Mouse (Mus musculus): Measurements from ENCODE around the gene Irf3.

Gene Irf3

DNA sequence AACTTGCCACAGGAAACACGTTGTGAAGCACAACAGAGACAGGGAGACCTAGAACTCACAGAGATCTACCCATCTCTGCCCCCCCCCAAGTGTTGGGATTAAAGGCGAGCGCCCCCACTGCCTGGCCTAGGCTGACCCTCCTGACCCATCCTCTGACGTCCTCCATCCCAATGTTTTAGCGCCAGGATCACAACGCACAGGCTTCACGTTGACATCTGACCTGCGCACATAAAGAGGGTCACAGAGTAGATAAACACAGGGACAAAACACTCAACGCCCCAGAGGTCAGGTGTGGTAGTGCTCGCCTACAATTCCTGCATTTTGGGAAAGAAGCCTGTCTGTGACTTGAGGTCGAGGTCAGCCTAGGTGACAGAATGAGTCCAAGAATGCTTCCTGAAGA is 39.3 kb downstream of the Irf3 start:
- no peak for DNase-seq

DNA sequence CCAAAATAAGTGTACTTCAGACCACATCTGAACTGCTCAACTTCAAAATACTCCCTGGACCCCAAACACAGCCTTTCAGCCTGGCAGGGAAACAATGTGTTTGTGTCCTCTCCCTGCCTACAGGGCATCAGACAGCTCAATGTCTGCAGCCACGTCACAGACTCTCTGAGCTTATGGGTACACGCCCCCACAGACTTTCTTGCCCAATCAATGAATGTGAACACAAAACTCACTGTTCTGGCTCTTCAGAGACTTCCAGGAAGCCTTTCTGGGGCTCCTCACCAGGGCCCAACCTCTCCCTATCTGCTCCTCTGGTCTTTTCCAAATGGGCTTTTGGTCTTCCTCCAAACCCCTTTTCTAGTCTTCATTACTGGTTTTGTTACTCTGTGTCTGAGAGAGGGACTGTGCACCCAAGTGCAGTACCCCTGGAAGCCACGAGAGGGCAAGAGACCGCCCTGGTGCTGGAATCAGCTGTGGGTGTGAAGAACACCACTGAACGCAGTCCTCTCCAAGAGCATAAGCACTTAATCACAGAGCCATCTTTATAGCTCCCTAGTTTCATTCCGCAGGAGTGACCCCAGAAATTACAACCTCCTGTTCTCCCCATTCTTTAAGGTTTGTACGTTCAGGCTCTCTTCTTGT is 40.4 kb downstream of the Irf3 start:
- peak in 1 of 2 experiments; percentile 69 for DNase-seq

DNA sequence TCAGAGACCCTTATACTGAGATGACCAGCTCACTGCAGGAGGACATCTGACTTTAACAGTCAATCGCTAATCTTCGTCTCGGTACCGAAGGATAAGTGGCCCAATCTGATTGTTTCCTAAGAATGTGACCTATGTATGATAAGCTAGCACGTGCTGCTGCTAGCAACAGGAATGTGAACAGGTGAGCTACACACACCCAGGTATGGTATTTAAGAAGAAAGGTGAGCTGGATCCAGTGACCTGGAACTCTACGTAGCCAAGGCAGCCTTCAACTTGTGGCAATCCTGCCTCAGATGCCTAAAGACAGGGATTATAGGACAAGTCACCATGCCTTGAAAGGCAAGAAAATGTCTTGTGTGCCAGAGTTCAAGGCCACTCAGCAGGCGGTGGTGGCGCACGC is 41.0 kb downstream of the Irf3 start:
- DNase-seq: no peak

DNA sequence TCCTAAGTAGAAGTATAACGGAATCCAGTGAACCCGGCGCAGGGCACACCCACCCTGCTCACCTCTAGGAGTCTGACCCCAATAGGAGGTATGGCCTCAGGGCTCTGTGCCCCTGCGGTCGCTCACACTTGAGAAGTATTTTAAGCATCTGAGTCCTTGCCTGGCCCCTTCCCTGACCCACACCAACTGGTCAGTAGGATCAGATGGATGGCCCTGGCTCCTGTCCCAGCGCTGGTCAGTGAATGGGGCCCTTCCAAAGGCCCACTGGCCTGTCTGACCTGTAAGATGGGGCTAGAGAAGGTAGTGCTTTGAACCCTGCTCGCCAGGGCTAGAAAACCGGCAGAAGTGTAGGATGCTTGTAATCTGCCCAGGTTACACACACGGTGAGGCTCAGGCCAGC is 43.4 kb downstream of the Irf3 start:
- DNase-seq: no peak

DNA sequence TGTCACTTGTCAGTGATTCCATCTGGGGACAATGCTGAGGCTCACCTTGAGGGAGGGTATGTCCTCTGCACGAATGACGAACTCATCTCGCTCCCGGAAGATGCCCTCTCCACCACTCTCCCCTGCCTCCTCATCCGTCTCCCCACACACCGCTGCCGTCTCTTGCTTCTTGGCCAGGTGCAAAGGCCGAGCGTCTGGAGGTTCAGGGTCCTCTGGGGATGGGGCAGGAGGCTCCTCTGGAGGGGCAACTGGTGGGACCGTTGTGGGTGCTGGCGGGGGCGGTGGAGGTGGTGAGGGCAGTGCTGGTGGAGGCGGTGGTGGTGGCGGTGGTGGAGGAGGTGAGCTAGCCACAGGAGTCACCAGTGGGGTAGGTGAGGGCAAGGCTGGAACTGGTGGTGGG is 45.9 kb downstream of the Irf3 start:
- no peak for DNase-seq

DNA sequence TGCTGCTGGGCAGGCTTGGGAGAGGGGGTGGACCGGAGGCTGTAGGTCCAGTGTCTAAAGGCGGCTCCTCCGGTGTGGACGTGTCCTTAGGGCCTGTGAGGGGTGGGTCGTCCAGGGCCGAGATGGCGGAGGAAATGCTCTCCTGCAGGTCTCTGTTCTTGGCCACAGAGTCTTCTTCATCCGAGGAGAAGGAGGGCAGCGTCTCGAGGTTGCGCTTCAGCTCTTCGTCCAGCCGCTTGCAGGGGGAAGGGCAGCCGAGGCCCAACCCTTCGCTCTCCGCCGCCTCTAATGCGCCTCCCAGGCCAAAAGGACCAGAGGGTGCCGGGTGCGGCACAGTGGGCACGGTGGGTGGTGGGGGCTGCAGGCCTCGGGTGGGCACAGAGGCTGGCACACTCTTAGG is 48.3 kb downstream of the Irf3 start:
- DNase-seq: no peak

DNA sequence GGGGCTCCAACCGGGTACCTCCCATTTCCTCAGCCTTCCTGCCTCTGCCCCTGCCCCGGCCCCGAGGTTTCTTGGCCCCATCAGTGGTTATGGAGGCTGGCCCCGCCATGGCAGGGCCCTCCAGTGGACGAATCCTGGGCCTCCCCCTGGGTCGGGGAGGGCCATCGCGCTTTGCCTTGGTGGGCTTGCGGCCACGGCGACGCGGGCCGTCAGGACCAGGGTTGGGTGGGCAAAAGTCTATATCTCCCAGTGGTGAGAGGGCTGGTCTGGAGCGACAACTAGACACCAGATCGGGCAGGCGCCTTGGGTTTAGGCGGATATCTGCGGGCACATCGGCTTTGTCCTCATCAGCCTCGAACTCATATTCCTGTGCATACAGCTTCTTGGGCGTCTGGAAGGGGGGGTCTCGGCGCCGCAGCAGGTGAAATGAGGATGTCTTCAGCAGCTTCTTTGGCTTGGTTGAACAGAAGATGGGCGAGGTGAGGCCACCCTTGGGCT is 49.5 kb downstream of the Irf3 start:
- DNase-seq: no peak

DNA sequence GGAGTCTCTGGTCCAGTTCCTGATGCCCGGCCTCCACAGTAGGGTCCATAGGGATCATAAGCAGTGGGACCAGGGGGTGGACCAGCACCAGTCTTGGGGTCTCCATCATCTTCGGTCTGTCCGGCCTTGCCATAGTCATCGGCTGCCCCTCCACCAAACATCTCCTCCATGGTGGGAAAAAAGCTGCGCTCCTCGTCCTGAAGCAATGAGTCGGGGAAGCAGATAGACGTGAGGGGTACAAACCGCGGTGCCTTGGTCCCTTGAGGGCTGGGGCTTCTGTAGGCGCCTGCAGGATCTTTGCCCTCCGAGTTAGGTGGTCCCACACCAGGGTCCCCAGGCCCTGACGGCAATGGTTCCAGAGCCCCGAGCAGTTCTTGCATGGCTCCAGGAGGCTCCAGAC is 50.0 kb downstream of the Irf3 start:
- no peak for DNase-seq

DNA sequence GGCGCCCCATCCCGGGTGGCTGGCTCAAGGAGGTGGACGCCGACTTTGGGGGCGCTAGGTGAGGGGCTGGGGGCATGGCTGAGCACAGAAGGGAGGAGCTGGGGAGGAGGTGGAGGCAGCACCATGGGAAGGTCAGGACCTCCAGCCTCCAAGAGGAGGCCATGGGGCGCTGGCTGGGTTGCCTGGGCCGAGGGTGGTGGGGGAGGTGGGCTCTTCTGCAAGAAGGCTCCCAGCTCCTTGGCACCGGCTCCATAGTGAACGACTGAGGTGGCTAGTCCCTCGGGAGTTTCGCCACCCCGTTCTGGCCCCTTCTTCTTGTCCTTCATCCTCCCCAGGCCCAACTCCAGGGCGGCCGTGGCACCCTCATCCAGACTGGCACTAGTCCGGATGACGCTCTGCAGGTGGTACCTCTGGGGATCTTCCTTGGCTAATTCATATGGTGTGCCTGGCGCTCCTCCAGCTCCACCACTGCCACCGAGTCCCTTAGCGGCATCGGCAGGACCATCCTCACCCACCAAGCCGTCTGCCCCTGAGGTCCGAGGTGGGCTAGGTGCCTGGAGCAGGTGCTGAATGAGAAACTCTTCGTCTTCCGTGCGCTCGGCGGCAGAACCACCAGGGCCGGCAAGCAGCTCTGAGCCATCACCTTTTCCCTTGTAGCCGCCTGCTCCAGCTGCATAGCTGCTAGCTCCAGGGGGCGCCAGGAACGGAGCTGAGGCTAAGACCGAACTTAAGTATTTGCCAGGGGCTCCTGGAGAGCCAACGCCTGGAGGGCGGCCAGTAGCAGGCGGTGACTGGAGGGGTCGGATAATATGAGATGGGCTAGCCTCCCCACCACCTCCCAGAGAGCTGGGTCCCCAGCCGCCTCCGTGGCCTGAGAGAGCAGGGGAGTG is 50.8 kb downstream of the Irf3 start:
- DNase-seq: no peak

DNA sequence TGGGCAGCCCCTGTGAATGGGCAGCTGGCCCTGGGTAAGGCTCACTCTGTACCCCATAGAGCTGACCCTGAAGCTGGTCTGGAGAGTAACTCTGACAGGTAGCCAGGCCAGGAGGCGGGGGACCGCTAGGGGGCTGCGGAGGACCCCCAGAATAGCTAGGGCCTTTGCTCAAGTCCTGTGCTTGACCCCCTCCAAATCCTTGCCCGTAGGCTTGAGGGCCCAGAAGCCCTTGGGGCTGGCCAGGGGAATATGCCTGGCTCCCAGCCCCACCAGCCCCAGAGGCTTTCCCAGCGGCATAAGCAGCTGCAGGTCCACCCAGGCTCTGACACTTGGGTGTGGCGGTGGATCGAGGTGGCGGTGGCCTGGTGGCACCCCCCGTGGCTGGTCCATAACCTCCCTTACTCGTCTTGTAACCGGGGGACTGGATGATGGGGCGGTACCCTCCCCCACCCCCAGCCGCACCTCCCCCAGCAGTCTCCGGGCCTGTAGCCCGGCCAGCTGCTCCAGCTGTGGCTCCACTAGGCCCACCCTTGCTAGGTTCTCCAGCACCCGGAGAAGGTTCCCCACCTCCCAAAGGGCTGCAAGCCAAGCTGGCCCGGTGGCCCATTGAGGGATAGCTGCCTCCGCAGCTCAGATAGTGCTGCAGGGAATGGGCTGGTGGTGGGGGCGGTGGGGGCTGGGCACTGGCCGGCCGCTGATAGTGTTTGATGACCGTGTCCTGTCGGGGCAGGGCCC is 51.6 kb downstream of the Irf3 start:
- no peak for DNase-seq

DNA sequence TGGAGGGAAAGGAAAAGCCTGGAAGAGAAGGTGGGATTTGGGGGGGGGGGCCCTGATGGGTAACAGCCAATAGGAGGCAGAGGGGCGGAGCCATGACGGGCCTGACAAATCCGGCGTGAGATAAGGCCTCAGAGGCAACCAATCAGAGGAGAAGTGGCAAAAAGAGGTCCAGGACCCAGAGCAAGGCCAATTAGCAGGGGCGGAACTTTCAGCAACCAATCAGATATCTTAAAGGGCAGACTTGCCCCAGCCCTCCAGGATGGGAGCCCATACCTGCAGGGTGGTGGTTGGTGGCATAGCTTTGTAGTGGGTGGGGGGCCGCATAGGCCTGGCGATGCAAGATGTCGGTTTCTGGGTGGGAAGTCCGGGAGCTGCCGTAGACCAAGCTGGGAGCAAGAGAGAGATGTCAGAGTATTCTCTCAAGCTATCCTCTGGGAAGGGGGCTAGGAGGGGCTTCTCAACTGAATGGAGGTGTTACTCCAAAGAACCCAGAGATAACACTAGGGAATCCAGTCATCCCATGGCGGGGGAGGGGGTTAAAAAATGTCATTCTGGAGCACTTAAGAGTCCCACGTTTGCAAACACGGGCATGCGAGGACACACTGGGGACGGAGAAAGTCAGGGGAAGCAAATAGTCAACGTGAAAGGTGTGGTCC is 53.6 kb downstream of the Irf3 start:
- DNase-seq: peak; percentile 62 to 69

DNA sequence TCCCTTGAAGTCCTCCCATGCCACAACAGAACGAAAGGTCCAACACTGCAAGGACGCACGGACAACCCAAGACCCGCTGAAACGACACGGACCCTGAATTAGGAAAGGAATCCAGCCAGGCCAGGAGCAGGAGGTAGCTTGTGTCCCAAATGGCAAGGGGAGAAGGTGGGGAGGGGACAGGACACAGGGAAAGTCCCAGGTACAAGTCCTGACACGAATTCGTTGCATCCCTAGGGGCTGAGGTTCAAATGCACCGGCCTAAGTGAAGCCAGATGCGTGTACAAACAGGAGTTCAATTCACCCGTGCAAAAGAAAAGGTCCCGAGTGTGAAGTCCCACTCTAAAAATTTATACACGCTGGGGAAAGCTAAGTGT is 54.1 kb downstream of the Irf3 start:
- no peak for DNase-seq
